Mouse (Mus musculus) lung, adult 2 months (tissue): ENCODE measurements at regions not wholly inside any gene's neighbourhood (a gene's known extent, or its start where the extent isn't known, plus 50 kb on each side); places are given as distances from the start of the nearest gene placed in this dataset.

Experiments
- DNase-seq: peaks from one replicate; pipeline ENCODE4 v3.0.0; 2022
- H3K4me1 ChIP-seq: fragments of 200-500 bp; 2 replicates; pipeline ENCODE4 v1.6.1; 2011; ENCODE audit warnings: low read length; ENCODE audit not compliant: control insufficient read depth, insufficient read depth
- H3K4me3 ChIP-seq: fragments of 200-500 bp; replicated peaks from 2 replicates; pipeline ENCODE3; 2011; ENCODE audit warnings: low read depth, mild to moderate bottlenecking, control low read depth, low read length; ENCODE audit errors: extremely low read depth
- CTCF ChIP-seq: fragments of 200-500 bp; IDR thresholded peaks from 2 replicates; pipeline ENCODE4 v1.5.1; 2011; ENCODE audit warnings: mild to moderate bottlenecking, low read length, control low read depth; ENCODE audit not compliant: insufficient read depth
- POLR2A ChIP-seq: fragments of 200-500 bp; IDR thresholded peaks from 2 replicates; pipeline ENCODE4 v1.6.1; 2011; ENCODE audit warnings: low read depth, mild to moderate bottlenecking, control low read depth, low read length, borderline replicate concordance; ENCODE audit errors: extremely low read depth
- WGBS: fragments of 180-500 bp; shearing (Covaris S2); methylation state at CpG from one replicate; pipeline ENCODE4 v1.1.7; 2018; 5-methylcytosine and 5-hydroxymethylcytosine counted together

- Histone ChIP-seq H3K4me1 (no peaks in the 10 kb centered on the region), H3K4me3 (no peak overlapping the region)
- WGBS: 92% methylated on average over 5 of the region's 5 CpGs
- TF ChIP-seq POLR2A (no peak), CTCF (no peak)
- no peak for DNase-seq
Observed at GRCm38 (mm10) chr13:107108045-107108444, 86.1 kb upstream of the Kif2a start.

GRCm38 (mm10) chr13:107107572-107107971 lies 85.6 kb upstream of the Kif2a start:
- no peak for DNase-seq
- TF ChIP-seq CTCF (no peak), POLR2A (no peak)
- Histone ChIP-seq H3K4me3 (no peak overlapping the region), H3K4me1 (no peaks in the 10 kb centered on the region)
- WGBS: 61% methylated on average over 9 of the region's 9 CpGs

- peak; percentile 34 for DNase-seq
- no peak overlapping the region for H3K4me3 ChIP-seq
- H3K4me1 ChIP-seq: peaks cover 2% of the 10 kb centered on the region; the same call in 1 of the 2 replicates
- WGBS: 60% methylated on average over 1 of the region's 1 CpGs
- TF ChIP-seq POLR2A: no peak
- TF ChIP-seq CTCF: peak; percentile 40; the same call in 1 of the 2 replicates
Observed at GRCm38 (mm10) chr13:107105510-107105909, 83.6 kb upstream of the Kif2a start.

DNA sequence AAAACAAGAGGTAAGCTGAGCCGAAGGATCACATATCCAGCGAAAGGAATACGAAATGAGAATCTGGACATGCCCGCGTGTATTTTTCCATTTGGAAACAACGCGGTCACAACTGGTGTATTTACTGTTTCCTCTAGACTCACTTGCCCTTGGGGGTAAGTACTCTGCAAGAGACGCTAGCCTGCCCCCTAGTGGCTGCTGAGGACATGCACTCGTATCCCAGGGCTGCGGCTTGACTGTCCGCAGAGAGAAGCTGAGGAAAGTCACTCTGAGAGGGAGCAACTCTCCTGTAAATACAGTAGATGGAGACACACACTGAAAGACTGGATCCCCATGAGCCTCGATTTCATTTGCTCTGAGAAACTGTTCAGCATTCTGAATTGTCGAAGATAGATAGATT lies 79.7 kb upstream of the Kif2a start:
- TF ChIP-seq POLR2A (no peak), CTCF (peak; percentile 92)
- 13% methylated on average over 13 of the region's 13 CpGs for WGBS
- peak overlapping the region; percentile 34 for H3K4me3 ChIP-seq
- peaks cover 2% of the 10 kb centered on the region; the same call in 1 of the 2 replicates for H3K4me1 ChIP-seq
- peak; percentile 79 for DNase-seq

DNA sequence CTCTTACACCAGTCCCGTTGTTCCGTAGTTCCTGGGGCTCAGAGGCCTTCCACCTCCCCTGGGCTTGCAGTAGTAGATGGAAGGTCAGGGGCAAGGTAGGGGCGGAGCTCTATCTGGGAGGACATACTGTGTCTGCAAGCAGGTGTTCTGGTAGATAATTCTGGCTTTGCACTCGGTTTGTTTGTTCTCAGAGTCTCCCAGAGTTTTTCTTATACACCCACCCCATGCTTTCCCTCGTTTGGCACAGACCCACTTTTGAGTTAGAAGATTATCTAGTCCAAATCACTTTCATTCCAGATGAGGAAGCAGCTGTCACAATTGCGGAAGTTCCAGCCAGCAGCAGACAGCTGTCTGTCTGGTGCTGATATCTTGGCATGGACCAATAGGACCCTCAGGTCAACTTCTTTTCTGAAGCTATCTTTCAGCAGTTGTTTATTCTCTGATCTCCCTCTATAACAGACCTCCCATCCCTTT lies 79.0 kb upstream of the Kif2a start:
- WGBS: 27% methylated on average over 6 of the region's 6 CpGs
- DNase-seq: no peak
- H3K4me1 ChIP-seq: peaks cover 2% of the 10 kb centered on the region; the same call in 1 of the 2 replicates
- H3K4me3 ChIP-seq: no peak overlapping the region
- TF ChIP-seq POLR2A (no peak), CTCF (no peak)

- WGBS: 80% methylated on average over 3 of the region's 3 CpGs
- DNase-seq: no peak
- no peak overlapping the region for H3K4me3 ChIP-seq
- peaks cover 5% of the 10 kb centered on the region for H3K4me1 ChIP-seq
- no peak for TF ChIP-seq POLR2A
- peak; percentile 9; the same call in 1 of the 2 replicates for TF ChIP-seq CTCF
Observed at GRCm38 (mm10) chr13:107100116-107100515, 78.2 kb upstream of the Kif2a start.

DNA sequence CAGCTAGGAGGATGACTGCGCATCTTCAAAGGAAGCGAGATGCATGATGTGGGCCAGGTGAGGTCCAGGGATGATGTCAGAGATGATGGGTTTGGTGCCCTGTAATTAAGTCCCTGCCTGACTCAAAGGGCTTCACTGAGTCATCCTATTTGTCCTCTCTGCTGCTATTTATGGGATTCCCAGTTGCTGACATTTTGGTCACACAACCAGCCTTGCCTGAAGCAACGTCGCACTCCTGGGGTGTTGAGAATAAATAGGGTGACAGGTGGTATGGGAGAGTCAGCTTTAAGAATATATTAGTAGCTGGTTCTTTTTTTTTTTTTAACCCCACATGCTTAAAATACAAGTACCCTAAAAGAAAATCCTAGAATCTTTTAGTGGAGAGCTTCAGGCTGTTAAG lies 75.1 kb upstream of the Kif2a start:
- H3K4me1 ChIP-seq: peaks cover 8% of the 10 kb centered on the region
- 86% methylated on average over 4 of the region's 4 CpGs for WGBS
- H3K4me3 ChIP-seq: no peak overlapping the region
- TF ChIP-seq CTCF: no peak
- no peak for TF ChIP-seq POLR2A
- no peak for DNase-seq

DNA sequence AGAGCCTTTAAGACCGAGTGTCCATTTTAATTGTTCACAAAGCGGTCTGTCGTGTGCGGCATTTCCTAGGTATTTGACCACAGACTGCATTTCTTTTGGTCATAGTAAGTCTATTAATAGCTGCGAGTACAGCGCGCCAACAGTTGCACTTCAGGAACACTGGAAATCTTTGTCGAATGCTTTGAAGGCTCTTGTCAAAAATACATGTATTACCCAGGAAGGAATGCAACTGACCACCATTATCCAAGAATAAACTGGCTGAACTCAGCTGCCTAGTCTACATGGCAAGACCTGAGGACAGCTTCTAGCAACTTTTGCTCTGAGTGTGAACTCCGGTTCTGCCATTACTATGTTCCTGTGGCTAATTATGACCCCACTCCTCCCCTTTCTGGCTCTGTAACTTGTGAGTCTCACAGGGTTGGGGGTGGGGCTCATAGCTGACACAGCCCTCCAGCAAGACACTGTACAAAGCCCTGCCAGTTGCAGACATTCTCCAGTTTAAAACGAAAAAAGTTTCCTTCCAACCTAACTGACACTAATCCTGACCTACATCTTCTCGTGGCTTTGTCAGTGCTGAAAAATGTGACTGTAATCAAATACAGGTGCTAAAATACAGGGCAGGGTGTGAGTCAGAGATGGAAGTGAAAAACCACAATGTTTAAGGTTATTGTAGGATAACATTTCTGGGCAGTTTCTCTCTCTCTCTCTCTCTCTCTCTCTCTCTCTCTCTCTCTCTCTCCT lies 73.2 kb upstream of the Kif2a start:
- H3K4me1 ChIP-seq: peaks cover 6% of the 10 kb centered on the region
- no peak overlapping the region for H3K4me3 ChIP-seq
- no peak for TF ChIP-seq POLR2A
- TF ChIP-seq CTCF: no peak
- WGBS: 32% methylated on average over 11 of the region's 11 CpGs
- DNase-seq: no peak

- peaks cover 6% of the 10 kb centered on the region for H3K4me1 ChIP-seq
- TF ChIP-seq POLR2A: no peak
- TF ChIP-seq CTCF: no peak
- no peak overlapping the region for H3K4me3 ChIP-seq
- no peak for DNase-seq
- WGBS: 40% methylated on average over 11 of the region's 11 CpGs
Observed at GRCm38 (mm10) chr13:107094487-107094886, 72.6 kb upstream of the Kif2a start.

- TF ChIP-seq POLR2A (no peak), CTCF (no peak)
- DNase-seq: no peak
Observed at GRCm38 (mm10) chr13:107093683-107094082, 71.8 kb upstream of the Kif2a start.

More at GRCm38 (mm10) chr13:107093683-107094082, 71.8 kb upstream of the Kif2a start:
- no peak overlapping the region for H3K4me3 ChIP-seq
- WGBS: 90% methylated on average over 2 of the region's 2 CpGs
- peaks cover 6% of the 10 kb centered on the region for H3K4me1 ChIP-seq
